Mouse (Mus musculus): ENCODE results near the gene Eif4g3.

DNA sequence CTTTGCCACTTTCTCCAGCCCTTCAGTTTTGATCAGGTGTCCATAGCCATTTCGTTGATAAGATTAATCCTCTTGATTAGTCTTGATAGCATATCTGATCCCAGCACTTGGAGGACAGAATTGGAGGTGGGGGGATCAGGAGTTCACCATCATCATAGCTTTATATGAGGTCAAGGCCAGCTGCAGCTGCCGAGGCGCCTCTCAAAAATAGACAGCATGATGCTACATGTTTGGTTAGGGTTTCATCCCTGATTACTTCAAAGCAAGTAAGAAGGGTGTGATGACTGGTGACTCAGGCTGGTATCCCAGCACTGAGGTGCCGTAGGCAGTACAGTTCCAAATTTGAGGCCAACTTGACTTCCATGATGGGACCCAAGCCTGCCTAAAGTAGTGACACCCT lies 176.6 kb downstream of the Eif4g3 start:
- TF ChIP-seq RAD21 (IDR thresholded peaks at IDR 0.05; ENCODE audit: low read depth, low read length) (no peak), BHLHE40 (IDR thresholded peaks at IDR 0.05; ENCODE audit: borderline replicate concordance, low read depth, low read length) (no peak), JUND (IDR thresholded peaks at IDR 0.05; ENCODE audit: low read depth, low read length) (no peak), ZC3H11A (IDR thresholded peaks at IDR 0.05; ENCODE audit: low read depth, low read length) (no peak), POLR2AphosphoS2 (IDR thresholded peaks at IDR 0.05; ENCODE audit: low read length) (no peak)
